Mouse (Mus musculus) stomach, embryonic 15.5 days (tissue): Measurements from ENCODE around the gene Patl2. TPM values are rescaled to one million over a fixed set of nuclear protein-coding genes. Genes with fewer than 3 reads are reported as not detected.

Experiments used
- ATAC-seq: fragments of 200-750 bp; cut with Nextera tagmentation; 2 replicates; pipeline ENCODE4 v1.8.0; 2017; ENCODE audit warnings: low read depth, moderate number of reproducible peaks, moderate TSS enrichment; ENCODE audit not compliant: insufficient read depth, low FRiP score
- H3K27ac ChIP-seq: fragments of 300-500 bp; sonication (generic); 2 replicates; pipeline ENCODE4 v1.5.1; 2015; ENCODE audit warnings: mild to moderate bottlenecking, inconsistent platforms
- H3K27me3 ChIP-seq: fragments of 300-500 bp; sonication (generic); replicated peaks from 2 replicates; pipeline ENCODE4 v1.6.1; 2015; ENCODE audit warnings: inconsistent platforms
- H3K36me3 ChIP-seq: fragments of 300-500 bp; sonication (generic); 2 replicates; pipeline ENCODE4 v1.6.1; 2015; ENCODE audit warnings: inconsistent platforms
- H3K4me1 ChIP-seq: fragments of 300-500 bp; sonication (generic); 2 replicates; pipeline ENCODE4 v1.6.1; 2015; ENCODE audit warnings: inconsistent platforms
- H3K4me2 ChIP-seq: fragments of 300-500 bp; sonication (generic); 2 replicates; pipeline ENCODE4 v1.6.1; 2015; ENCODE audit warnings: mild to moderate bottlenecking, inconsistent platforms
- H3K4me3 ChIP-seq: fragments of 300-500 bp; sonication (generic); replicated peaks from 2 replicates; pipeline ENCODE4 v1.5.1; 2015; ENCODE audit warnings: inconsistent platforms
- H3K9ac ChIP-seq: fragments of 300-500 bp; sonication (generic); 2 replicates; pipeline ENCODE4 v1.6.1; 2015; ENCODE audit warnings: inconsistent platforms
- H3K9me3 ChIP-seq: fragments of 300-500 bp; sonication (generic); 2 replicates; pipeline ENCODE4 v1.6.1; 2016; ENCODE audit warnings: inconsistent platforms
- WGBS: fragments of 180-500 bp; shearing (Covaris S2); methylation state at CpG from one replicate; pipeline ENCODE4 v1.1.7; 2015; 5-methylcytosine and 5-hydroxymethylcytosine counted together
- polyA plus RNA-seq: library from polyadenylated mRNA; unstranded; fragments of >200 nt; fragmentation: Nextera tagmentation; extraction: Ambion mirVana; gene quantifications from 2 replicates; pipeline ENCODE4 v1.2.1, GENCODE M21; 2015

The Patl2 gene
- polyA plus RNA-seq, 1 experiment from 2014 or later, result not detected

DNA sequence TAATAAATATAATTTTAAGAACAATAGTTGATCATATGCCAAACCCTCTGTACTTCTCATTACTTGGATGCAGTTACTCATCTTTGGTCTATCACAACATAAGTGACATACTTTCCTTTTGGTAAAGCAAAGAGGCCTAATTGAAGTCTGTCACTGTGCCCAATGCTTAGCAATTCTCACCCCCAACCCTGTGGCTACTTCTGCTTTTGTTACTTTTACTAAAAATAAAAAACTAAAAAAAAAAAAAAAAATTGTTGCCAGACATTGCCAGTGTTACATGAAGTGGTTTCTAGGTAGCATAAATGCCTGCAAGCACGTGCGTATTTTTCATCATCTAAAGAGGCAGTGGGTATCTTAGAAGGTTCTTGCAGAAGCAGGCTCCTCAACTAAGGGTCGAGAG lies 33.1 kb downstream of the Patl2 start:
- Histone ChIP-seq H3K9ac (no peak overlapping the region), H3K27me3 (no peaks in the 10 kb centered on the region), H3K36me3 (no peaks in the 10 kb centered on the region), H3K9me3 (no peaks in the 10 kb centered on the region), H3K4me2 (no peak overlapping the region), H3K4me1 (0 out of 2 replicates have a peak, but pooled peaks cover 11% of the 10 kb centered on the region), H3K27ac (no peak overlapping the region), H3K4me3 (no peak overlapping the region)
- no peak for ATAC-seq
- 82% methylated on average over 3 of the region's 3 CpGs for WGBS

DNA sequence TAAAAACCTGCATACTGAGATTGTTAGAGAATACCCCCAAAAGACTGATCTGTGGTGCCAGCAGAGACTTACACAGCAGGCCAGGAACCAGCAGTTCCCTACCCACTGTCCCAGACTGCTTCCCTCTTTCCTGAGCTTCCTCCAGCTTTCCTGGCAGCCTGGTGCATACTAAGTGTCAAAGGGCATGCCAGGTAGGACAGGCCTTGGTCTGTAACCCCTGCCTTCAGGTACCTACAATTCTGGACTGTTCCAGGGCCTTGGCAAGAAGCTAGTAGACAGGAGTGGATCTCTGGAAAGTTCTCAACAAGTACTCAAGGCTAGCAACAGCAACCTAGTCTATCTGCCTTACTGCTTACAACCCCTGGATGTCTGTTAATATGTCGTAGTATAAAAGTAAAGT lies 34.8 kb downstream of the Patl2 start:
- 87% methylated on average over 1 of the region's 1 CpGs for WGBS
- Histone ChIP-seq H3K4me3 (no peak overlapping the region), H3K27me3 (no peaks in the 10 kb centered on the region), H3K36me3 (no peaks in the 10 kb centered on the region), H3K4me1 (peaks cover 16% of the 10 kb centered on the region; the same call in 1 of the 2 replicates), H3K4me2 (no peak overlapping the region), H3K9me3 (no peaks in the 10 kb centered on the region), H3K9ac (no peak overlapping the region), H3K27ac (no peak overlapping the region)
- ATAC-seq, result no peak

DNA sequence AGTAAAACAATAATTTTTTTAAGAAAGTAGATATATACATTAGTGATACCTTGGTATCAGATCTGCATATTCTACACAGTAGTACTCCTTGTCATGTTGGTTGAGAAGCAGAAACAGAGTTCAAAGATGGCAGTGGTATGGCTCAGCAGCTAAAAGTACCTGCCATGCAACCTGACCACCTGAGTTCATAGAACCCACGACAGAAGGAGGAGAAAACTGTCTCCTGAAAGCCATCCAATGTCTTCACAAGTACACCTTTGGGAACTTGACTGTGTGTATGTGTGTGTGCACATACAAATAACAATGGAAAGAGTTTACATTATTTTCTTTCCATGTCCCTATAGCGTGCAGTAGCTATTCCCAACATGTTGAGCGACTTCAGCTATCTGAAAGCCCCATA lies 36.3 kb downstream of the Patl2 start:
- H3K9me3 ChIP-seq, result no peaks in the 10 kb centered on the region
- H3K9ac ChIP-seq, result no peak overlapping the region
- WGBS, result 87% methylated on average over 3 of the region's 3 CpGs
- H3K4me2 ChIP-seq, result no peak overlapping the region
- no peaks in the 10 kb centered on the region for H3K36me3 ChIP-seq
- no peak overlapping the region for H3K27ac ChIP-seq
- H3K4me1 ChIP-seq, result peaks cover 16% of the 10 kb centered on the region; the same call in 1 of the 2 replicates
- no peaks in the 10 kb centered on the region for H3K27me3 ChIP-seq
- ATAC-seq, result no peak
- H3K4me3 ChIP-seq, result no peak overlapping the region

DNA sequence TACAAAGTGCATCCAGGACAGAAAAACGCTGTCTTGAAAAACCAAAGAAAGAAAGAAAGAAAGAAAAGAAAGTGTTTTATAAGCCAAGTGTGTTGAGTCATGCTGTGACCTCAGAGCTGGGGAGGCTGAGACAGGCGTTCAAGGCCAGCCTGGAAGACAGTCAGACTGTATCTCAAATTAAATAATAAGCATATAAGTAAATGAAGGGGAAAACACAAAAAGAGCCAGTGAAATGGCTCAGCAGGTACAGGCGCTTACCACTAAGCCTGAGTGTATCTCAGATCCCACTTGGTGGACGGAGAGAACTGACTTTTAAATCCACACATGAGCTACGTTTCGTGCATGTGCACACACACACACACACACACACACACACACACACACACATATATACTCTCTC lies 36.7 kb downstream of the Patl2 start:
- no peak overlapping the region for H3K27ac ChIP-seq
- no peak for ATAC-seq
- no peaks in the 10 kb centered on the region for H3K9me3 ChIP-seq
- peak overlapping the region; percentile 81; the same call in 1 of the 2 replicates for H3K4me2 ChIP-seq
- H3K36me3 ChIP-seq, result no peaks in the 10 kb centered on the region
- peaks cover 16% of the 10 kb centered on the region; the same call in 1 of the 2 replicates for H3K4me1 ChIP-seq
- no peak overlapping the region for H3K4me3 ChIP-seq
- no peaks in the 10 kb centered on the region for H3K27me3 ChIP-seq
- H3K9ac ChIP-seq, result no peak overlapping the region
- 91% methylated on average over 6 of the region's 6 CpGs for WGBS

DNA sequence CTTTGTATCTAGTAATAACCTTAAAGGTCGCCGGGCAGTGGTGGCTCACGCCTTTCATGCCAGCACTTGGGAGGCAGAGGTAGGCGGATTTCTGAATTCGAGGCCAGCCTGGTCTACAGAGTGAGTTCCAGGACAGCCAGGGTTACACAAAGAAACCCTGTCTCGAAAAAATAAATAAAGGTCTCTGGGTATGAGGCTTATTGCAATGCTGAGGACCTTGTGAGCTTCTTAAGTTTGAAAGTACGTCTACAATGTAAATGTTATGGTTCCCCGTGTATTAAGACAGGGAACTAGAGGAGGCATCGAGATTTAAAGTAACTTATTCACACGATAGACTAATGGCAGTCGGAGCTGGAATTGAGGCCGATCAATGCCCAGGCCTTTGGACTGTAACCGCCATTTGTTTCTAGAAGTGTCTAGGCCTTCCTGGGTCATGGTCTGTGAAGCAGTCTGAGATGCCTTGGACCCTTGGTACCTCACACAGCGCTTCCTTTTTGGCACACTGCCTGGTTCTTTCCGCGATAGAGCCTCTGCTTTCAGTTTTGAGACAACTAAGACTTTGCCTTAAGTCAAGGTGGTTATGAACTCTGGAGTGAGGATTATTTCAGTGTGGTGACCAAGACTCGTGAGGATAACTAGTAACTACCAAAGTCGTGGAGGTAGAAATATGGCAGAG lies 37.6 kb downstream of the Patl2 start:
- Histone ChIP-seq H3K36me3 (no peaks in the 10 kb centered on the region), H3K27ac (peak overlapping the region; percentile 85), H3K9ac (peak overlapping the region; percentile 74), H3K9me3 (no peaks in the 10 kb centered on the region), H3K4me3 (peak overlapping the region; percentile 79), H3K4me1 (peaks cover 16% of the 10 kb centered on the region; the same call in 1 of the 2 replicates), H3K27me3 (no peaks in the 10 kb centered on the region), H3K4me2 (peak overlapping the region; percentile 81)
- 21% methylated on average over 18 of the region's 18 CpGs for WGBS
- peak; percentile 19; the same call in 1 of the 2 replicates for ATAC-seq

DNA sequence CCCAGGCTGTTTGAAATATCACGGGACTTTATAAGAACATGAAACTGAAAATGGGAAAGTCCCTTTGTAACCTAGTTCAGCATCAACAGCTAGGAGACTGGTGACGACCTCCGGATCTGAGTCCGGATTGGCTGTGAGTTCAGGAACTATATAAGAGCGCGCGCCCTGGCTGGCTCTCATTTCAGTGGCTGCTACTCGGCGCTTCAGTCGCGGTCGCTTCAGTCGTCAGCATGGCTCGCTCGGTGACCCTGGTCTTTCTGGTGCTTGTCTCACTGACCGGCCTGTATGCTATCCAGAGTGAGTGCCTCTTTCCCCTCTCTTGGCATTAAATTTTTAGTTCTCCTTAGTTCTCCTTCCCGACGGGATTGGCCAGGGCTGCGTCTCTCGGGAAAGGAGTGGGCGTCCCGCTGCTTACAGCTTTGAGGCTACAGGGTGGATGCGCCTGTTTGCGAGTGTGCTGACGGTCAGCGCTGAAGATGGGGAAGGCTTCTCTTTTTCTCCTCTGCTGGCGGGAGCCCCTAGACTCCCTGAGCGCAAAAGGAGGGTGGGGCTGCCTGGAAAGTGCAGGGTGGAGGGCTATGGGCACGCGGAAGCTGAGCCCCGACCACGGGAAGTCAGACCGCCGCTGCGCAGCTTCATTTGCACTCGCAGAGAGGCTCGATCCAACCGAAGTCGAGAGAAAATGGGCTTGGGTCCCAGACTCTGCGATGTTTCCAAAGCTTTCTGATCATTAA lies 38.3 kb downstream of the Patl2 start, which contains the start of gene B2m:
Gene B2m (plus strand): TSS at position 179 of the 734 bp plus-strand sequence.
- ATAC-seq, result peak; percentile 96
- Histone ChIP-seq H3K4me2 (peak within 1 kb of the TSS; percentile 81), H3K27ac (peak within 1 kb of the TSS; percentile 85), H3K9ac (peak within 1 kb of the TSS; percentile 74), H3K27me3 (no peaks in the 10 kb centered on the region), H3K4me3 (peak within 1 kb of the TSS; percentile 79), H3K4me1 (peaks cover 16% of the 10 kb centered on the region; the same call in 1 of the 2 replicates), H3K9me3 (no peaks in the 10 kb centered on the region), H3K36me3 (no peaks in the 10 kb centered on the region)
- under 1% methylated on average over 40 of the region's 40 CpGs for WGBS

DNA sequence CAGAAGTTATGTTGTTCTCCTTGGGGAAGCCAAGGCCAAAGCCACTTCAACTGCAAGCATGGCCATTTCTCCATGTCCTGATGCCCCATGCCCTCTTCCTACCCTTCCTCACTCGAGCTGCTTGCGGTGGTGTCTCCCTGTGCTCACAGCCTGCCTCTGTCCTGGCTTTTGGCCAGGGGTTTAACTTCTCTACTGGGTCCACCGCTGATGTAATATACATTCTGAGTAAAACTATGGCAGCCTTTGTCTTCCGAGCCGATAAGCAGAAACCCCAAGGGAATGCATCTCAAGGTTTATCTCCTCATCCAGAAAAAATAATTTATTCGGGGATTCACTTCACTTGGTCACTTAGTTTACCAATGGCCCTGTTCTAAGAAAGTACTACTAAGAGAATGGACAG lies 39.3 kb downstream of the Patl2 start:
- Histone ChIP-seq H3K4me2 (peak overlapping the region; percentile 81; the same call in 1 of the 2 replicates), H3K27ac (no peak overlapping the region)
- 65% methylated on average over 6 of the region's 6 CpGs for WGBS

DNA sequence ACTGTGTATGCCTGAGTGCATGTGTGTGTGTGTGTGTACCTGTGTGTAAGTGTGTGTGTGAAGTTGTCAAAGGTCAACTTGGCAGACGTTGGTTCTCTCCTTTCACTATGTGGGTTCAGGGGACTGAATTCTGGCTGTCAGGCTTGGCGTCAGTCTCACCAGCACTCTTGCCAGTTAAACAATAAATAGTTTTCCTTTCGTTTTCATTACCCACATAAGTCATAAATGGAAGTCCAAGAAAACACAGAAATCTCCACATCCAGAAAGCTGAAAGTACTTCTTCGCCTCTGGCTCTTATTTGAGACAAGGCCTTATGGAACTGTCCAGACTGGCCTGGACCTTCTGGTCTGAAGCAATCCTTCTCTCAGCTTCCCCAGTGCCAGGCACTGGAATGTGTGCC lies 40.2 kb downstream of the Patl2 start:
- H3K4me1 ChIP-seq, result peaks cover 16% of the 10 kb centered on the region; the same call in 1 of the 2 replicates
- no peaks in the 10 kb centered on the region for H3K9me3 ChIP-seq
- no peak overlapping the region for H3K9ac ChIP-seq
- no peaks in the 10 kb centered on the region for H3K36me3 ChIP-seq
- no peak overlapping the region for H3K4me2 ChIP-seq
- no peaks in the 10 kb centered on the region for H3K27me3 ChIP-seq
- no peak overlapping the region for H3K27ac ChIP-seq
- H3K4me3 ChIP-seq, result no peak overlapping the region
- no peak for ATAC-seq
- 68% methylated on average over 4 of the region's 4 CpGs for WGBS

More for the DNA sequence above, 39.3 kb downstream of the Patl2 start:
- ATAC-seq, result no peak
- Histone ChIP-seq H3K4me3 (no peak overlapping the region), H3K4me1 (peaks cover 16% of the 10 kb centered on the region; the same call in 1 of the 2 replicates), H3K9ac (no peak overlapping the region), H3K27me3 (no peaks in the 10 kb centered on the region), H3K9me3 (no peaks in the 10 kb centered on the region), H3K36me3 (no peaks in the 10 kb centered on the region)

DNA sequence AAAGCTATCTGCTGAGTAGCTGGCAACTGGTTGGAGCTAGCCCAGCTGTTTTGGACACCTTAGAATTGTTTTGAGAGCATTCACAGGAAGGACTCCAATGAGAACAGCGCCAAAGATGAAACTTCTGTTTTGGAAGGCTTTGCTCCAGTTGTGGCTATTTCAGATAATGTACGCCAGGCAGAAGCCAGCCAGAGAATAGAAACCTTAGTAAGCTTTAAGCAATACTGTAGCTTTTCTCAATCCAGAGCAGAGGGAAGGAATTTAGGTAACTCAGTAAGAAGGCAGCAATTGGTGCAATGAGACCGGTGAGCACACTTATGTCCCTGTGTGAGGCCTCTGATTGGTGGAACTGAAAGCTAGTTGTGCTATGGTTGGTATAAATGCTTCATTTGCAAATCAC lies 42.9 kb downstream of the Patl2 start:
- no peak overlapping the region for H3K9ac ChIP-seq
- peaks cover 5% of the 10 kb centered on the region; the same call in 1 of the 2 replicates for H3K4me1 ChIP-seq
- H3K36me3 ChIP-seq, result no peaks in the 10 kb centered on the region
- H3K27me3 ChIP-seq, result no peaks in the 10 kb centered on the region
- H3K4me2 ChIP-seq, result no peak overlapping the region
- WGBS, result 87% methylated on average over 3 of the region's 3 CpGs
- H3K9me3 ChIP-seq, result no peaks in the 10 kb centered on the region
- no peak overlapping the region for H3K27ac ChIP-seq
- H3K4me3 ChIP-seq, result no peak overlapping the region
- ATAC-seq, result no peak

DNA sequence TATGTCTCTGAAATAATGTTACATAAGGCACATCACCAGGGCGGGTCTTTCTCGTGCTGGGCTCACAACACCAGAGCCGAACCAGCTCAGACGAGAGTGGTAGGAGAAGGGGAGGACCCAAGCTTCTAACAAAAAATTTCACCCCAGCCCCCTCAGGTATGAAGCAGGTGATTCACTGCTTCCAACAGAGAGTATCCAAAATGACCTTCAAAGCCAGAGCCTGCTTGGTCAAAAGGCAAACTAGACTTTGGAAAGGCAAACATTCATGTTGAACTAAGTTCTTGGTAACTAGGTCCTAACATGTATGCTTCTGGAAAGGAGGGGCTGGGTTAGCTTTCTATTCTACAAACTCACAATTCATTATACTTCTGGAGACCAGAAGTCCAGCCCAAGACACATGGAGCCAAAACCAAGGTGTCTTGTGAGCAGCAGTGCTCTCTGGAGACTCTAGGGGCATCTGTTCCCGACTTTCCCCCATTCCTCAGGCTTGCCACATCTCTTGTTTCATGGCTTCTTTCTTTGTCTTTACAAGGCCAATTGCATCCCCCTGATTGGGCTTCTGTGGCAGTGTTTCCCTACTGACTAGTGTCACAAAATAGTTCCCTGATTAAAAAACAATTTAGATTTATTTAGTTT lies 44.5 kb downstream of the Patl2 start:
- Histone ChIP-seq H3K27me3 (0 out of 2 replicates have a peak, but pooled peaks cover 3% of the 10 kb centered on the region), H3K4me2 (no peak overlapping the region), H3K4me1 (no peaks in the 10 kb centered on the region), H3K27ac (no peak overlapping the region), H3K9ac (no peak overlapping the region), H3K4me3 (no peak overlapping the region), H3K36me3 (no peaks in the 10 kb centered on the region), H3K9me3 (no peaks in the 10 kb centered on the region)
- 0 out of 2 replicates have a peak, but pooled peaks have one; percentile 31 for ATAC-seq
- WGBS, result 71% methylated on average over 5 of the region's 5 CpGs

DNA sequence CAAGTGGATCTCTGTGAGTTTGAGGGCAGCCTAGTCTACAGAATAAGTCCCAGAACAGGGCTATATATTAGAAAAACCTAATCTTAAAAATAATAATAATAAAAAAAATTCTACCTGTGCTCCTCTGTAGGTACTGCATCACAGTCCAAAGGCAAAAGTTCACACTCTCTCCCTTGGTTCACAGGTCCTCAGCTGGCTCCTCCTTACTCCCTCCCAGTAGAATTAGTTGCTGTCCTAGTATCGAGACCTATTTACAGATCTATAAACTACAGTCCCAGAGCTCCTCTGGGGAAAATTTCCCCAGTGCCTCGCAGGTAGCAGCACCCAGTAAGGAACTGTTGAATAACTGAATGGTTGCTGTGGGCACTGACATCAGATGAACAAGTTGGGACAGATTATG lies 45.2 kb downstream of the Patl2 start:
- Histone ChIP-seq H3K4me1 (no peaks in the 10 kb centered on the region), H3K9me3 (no peaks in the 10 kb centered on the region), H3K27me3 (0 out of 2 replicates have a peak, but pooled peaks cover 3% of the 10 kb centered on the region), H3K27ac (no peak overlapping the region), H3K4me3 (no peak overlapping the region), H3K36me3 (no peaks in the 10 kb centered on the region), H3K9ac (no peak overlapping the region), H3K4me2 (no peak overlapping the region)
- WGBS, result 77% methylated on average over 2 of the region's 2 CpGs
- ATAC-seq, result no peak
